Mouse (Mus musculus) erythroblast, embryonic 14.5 days (primary cell): ENCODE measurements at regions not wholly inside any gene's neighbourhood (a gene's known extent, or its start where the extent isn't known, plus 50 kb on each side); places are given as distances from the start of the nearest gene placed in this dataset.

ENCODE experiments used
- H3K27me3 ChIP-seq: 2 replicates; pipeline ENCODE4 v1.6.1; 2012; ENCODE audit warnings: inconsistent platforms; ENCODE audit not compliant: control insufficient read depth
- H3K36me3 ChIP-seq: 2 replicates; pipeline ENCODE4 v1.6.1; 2012; ENCODE audit warnings: mild to moderate bottlenecking, inconsistent platforms; ENCODE audit not compliant: control insufficient read depth
- H3K4me1 ChIP-seq: 2 replicates; pipeline ENCODE4 v1.6.1; 2012; ENCODE audit warnings: inconsistent platforms; ENCODE audit not compliant: control insufficient read depth
- H3K4me3 ChIP-seq: replicated peaks from 2 replicates; pipeline ENCODE3; 2012; ENCODE audit warnings: moderate library complexity, mild to moderate bottlenecking, inconsistent platforms
- H3K9me3 ChIP-seq: 2 replicates; pipeline ENCODE4 v1.6.1; 2012; ENCODE audit warnings: low read length, inconsistent platforms, mixed read lengths; ENCODE audit not compliant: control insufficient read depth
- GATA1 ChIP-seq: IDR thresholded peaks from 2 replicates; pipeline ENCODE4 v1.6.1; 2012; ENCODE audit warnings: low read length, inconsistent platforms, mixed read lengths
- TAL1 ChIP-seq: IDR thresholded peaks from 3 replicates; pipeline ENCODE4 v1.6.1; 2012; ENCODE audit warnings: low read length, inconsistent platforms, mixed read lengths

DNA sequence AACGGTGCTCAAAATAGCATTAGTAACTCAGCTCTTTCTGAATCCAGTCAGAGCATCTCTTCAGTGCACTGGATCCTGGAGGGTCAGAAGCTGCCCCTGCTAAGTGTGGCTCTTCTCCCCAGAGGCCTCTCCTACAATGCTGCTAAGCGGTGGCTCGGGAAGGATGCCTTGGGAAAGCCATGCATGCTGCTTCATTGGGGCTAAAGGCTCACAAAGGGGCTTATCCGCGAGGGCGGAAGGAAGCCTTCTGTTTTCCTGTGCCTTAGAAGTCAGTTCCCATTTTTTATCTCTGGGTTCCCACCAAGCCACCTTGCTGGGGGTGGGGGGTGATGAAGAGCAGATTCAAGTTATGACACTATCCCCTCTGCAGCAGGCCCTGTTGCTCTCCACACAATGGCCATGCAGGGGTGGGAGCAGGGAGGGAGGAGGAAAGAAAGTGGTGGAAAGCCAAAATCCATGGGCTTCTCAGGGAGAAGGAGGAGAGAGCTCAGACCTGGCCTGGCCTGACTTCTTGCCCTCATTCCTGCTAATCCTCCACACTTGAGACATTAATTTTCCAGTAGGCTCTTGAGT lies 63.5 kb upstream of the Irx6 start:
- Histone ChIP-seq H3K4me1 (no peaks in the 10 kb centered on the region), H3K4me3 (no peak overlapping the region), H3K27me3 (no peaks in the 10 kb centered on the region), H3K36me3 (no peaks in the 10 kb centered on the region), H3K9me3 (no peaks in the 10 kb centered on the region; the same call in 1 of the 2 replicates)
- TF ChIP-seq GATA1 (no peak), TAL1 (no peak)

DNA sequence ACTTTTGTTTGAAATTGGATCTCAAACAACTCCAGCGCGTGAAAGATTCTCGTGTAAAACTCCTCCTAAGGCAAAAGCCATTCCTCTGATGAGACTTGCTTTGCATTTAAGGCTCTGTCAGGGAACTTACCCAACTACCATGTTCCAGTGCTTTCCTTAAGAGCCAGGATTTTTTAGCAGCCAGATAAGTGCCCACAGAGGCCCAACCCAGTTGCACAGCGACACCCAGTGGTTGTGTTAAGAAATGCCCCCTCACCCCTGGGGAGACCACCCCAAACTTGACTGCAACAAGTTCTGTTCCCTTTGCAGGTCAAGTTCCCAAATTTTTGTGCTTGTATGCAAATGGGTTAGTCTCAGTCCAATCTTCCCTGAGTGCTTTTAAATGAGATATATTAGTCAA lies 60.6 kb upstream of the Irx6 start:
- Histone ChIP-seq H3K27me3 (no peaks in the 10 kb centered on the region), H3K9me3 (no peaks in the 10 kb centered on the region), H3K36me3 (no peaks in the 10 kb centered on the region), H3K4me3 (no peak overlapping the region), H3K4me1 (no peaks in the 10 kb centered on the region)
- no peak for TF ChIP-seq TAL1
- TF ChIP-seq GATA1: no peak

DNA sequence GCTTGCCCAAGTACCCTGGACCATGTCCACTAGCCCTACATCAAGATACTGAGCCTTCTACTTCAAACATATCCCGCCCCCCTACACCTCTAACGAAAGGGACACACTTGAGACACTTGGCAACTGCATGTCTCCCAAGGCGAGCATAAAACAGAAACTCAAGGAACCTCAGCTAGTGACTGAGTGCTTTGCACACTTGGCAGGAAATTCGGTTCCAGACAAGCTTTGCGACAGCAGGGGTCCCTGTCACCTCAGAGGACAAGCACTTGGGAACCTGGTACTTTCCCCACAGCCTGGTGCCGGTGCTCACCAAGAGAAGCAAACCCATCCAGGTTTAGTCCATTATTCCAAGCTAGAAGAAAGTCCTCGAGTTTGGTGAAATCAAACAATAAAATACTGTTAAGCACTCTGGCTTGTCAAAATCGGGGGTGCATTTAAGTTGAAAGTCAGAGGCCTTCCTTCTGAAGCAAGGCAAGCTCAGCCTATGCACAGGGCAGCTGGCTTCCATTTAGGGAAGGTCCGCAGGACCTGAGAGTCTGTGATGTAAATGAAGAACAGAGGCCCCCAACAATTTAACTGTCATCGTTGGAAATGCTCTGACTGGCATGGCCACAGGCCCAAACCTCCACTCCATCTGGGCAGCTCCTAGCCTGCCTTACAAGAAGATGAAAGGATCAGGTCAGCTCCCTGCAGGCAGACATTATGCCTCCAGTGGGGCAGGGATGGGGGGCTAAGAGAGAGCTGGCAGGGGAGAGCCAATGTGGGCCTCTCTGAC lies 57.6 kb upstream of the Irx6 start:
- Histone ChIP-seq H3K36me3 (no peaks in the 10 kb centered on the region), H3K27me3 (no peaks in the 10 kb centered on the region), H3K4me1 (no peaks in the 10 kb centered on the region), H3K9me3 (no peaks in the 10 kb centered on the region), H3K4me3 (no peak overlapping the region)
- TF ChIP-seq GATA1 (no peak), TAL1 (no peak)

DNA sequence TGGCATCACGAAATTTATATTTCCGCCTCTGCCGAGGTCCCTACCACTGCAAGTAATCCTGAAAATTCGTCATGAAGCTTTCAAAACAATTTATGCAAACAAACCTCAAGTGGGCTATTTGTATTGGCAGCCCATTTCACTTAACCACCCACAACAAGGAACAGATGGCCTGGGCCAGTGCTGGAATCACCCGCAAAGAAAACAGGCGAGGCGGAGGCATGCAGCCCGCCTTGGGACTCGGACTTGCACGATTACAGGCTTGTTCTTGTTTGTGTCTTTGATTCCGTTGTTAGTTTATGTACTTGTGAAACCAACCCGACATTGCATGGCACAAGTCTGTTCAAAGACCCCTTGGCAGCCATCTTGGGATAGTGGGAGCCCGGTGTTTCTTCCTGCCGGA lies 55.8 kb upstream of the Irx6 start:
- no peaks in the 10 kb centered on the region for H3K4me1 ChIP-seq
- no peaks in the 10 kb centered on the region for H3K36me3 ChIP-seq
- H3K4me3 ChIP-seq: no peak overlapping the region
- no peaks in the 10 kb centered on the region for H3K27me3 ChIP-seq
- TF ChIP-seq TAL1 (no peak), GATA1 (no peak)
- H3K9me3 ChIP-seq: no peaks in the 10 kb centered on the region
